Mouse (Mus musculus) urinary bladder, adult 2 months (tissue): Measurements from ENCODE around the gene Gm10282. TPM values are rescaled to one million over a fixed set of nuclear protein-coding genes. Genes with fewer than 3 reads are reported as not detected.

Experiments used
- DNase-seq: peaks from one replicate; pipeline ENCODE4 v3.0.0; 2022; ENCODE audit warnings: low spot score
- polyA plus RNA-seq: library from polyadenylated mRNA; depleted of rRNA; stranded (reverse); fragments of >200 nt; gene quantifications from 2 replicates; pipeline ENCODE4 v1.2.3, GENCODE M21; 2012; rRNA removed

The Gm10282 gene
- 6.2 and 8.5 TPM in 2 replicates for polyA plus RNA-seq

DNA sequence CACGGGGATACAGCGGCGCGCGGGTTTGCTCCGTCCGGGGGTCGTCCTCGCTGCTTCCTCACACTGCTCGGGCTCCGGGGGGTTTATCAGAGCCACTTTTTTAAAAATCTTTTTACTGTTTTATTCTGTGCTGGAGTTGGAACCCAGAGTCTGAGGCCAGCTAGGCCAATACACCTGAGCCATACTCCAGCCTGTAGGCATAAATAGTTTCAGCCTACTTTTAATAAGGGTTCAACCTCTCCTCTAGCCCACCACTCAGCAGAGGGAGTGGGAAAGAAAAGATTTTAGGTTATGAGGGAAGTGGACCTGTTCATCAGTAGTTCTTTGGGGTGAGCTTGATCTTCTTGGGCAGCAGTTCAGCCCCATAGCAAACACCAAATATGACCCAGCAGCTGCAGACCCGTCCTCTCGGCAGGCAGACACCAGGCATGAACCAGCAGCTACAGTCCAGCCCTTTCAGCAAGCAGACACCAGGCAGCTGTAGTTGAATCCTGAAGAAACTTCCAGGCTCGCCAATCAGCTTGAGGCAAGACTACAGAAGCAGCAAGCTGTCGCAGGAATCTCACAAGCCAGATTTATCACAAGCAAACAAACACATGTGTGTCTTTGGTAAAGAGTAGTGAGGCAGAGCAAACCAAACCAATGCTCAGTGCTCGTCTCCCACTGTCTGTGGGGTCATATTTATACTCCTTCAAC is at the start of gene Gm10282:
Gene Gm10282, minus strand, starts transcription at position 51 of the 696 bp plus-strand sequence.
- DNase-seq = no peak

DNA sequence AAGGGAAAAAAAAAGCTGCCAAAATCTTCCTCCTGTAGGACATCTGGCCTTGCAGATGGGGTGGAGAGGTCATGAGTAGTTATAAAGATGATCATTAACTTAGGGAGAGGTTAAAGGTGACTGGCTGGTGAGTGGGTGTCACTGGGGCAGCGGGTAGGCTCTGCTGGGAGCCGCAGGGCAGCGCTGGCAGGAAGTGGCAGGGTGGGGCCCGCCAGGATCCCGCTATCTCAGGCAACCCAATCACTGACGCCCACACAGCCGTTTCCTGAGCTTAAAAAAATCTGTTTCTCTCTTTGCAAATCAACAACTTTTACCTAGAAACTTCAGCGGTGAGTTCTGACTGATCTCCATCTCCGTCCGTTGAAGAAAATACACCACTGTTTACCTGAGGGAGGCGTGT is 49.2 kb upstream of the Gm10282 start:
- no peak for DNase-seq

DNA sequence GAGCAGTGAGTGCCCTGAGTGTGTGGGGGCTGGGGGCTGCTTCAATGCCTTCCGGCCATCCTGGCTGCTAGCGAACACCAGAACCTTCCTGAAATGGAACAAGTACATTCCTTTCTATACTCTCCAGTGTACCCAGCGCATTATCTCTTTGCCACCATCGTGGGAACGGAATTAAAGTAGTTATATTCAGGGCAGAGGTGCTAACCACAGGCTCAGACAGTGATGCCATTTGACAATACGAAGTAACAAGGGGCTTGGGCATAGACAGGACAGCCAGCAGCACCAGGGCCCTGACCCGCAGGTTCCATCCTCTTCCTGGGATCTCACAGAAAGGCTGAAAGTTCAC is 48.6 kb upstream of the Gm10282 start:
- no peak for DNase-seq

DNA sequence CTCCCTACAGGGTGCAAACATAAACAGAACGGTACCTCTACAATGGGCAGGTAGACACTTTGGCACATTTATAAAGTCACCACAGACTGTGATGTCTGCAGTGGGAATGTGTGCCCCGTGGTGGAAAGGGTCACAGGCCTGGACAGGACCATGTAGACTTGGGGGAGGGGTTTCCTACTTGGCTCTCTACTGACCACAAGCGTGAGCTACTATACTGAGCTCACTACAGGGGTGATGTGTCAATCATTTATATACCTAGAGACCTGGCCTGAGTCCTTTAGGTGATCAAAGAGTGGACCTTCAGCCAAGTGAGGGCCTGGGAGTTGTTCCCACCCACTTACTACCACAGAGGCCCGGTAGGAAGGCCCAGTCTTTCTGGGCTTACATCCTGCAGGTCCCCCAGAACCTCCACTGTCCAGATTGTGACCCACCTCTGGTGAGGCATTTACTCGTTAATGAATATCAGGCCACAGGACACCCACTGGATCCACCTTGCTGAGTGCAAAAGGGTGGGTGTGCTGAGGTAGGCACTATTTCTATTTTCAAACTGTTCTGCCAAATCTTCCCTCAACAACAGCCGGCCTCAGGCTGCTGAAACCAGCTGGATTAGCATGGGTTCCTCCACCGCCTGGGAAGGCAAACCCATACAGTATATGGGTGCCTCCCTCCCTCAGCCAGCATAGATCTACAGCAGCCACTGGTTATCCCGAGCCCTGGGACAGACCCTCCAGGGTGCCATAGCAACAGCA is 48.1 kb upstream of the Gm10282 start:
- no peak for DNase-seq

DNA sequence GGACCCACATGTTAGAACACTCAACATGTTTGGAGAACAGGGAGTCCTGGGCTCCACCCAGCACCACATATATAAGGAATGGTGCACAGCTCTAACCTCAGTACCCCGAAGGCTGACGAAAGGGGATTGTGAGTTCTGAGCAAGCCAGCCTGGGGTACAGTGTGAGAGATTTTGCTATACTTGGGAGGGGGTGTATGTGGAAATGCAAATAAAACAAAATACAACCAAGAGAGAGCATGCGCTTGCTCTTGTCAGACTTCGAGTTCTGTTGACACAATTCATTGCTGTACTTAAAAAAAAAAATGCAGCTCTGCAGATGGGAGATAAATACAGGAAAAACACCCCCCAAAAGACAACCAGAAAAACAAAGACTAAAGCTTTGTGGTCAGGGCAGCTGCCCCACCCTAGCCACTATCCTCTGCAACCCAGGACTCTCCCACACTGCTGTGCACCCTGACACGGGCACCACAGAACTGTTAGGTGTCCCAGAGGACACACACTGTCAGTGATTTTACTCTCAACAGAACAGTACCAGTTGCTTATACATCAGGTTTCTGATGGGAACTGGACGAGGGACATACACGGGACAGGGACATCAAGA is 46.4 kb upstream of the Gm10282 start:
- DNase-seq = no peak

DNA sequence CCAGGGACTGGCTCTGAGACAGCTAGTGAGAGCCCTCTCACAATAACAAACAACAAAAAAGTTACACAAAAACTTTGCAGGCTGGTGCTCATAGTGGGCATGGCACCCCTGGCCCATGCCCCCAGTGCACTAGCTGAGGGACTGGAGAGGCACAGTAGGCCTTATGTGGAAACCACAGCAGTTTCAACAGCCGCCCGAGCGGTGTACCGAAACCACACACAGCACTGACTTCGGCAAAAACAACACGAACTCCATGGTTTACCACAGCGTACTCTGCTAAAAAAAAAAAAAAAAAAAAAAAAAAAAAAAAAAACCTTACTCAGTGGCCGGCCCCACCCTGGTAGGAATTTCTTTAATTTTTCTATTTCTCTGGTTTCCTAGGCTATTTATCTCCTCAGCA is 45.7 kb upstream of the Gm10282 start:
- no peak for DNase-seq

DNA sequence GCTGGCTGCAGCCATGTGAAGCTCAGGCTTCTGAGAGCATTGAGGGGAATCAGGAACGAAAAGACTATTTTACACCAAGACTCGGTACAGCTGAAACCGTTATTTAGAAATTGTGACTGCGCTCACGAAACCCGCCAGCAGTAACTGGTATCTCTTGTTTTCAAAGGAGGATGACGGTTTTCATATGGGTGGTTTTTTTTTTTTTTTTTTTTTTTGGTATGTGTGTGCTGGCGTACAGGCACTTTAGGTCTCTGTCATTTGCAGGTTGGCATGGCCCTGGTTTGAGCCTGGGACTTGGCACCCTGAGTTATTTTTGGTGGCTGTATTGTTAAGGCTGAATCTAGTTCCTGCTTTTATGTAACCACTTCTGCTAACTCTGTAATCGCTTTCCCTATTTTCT is 44.8 kb upstream of the Gm10282 start:
- no peak for DNase-seq

DNA sequence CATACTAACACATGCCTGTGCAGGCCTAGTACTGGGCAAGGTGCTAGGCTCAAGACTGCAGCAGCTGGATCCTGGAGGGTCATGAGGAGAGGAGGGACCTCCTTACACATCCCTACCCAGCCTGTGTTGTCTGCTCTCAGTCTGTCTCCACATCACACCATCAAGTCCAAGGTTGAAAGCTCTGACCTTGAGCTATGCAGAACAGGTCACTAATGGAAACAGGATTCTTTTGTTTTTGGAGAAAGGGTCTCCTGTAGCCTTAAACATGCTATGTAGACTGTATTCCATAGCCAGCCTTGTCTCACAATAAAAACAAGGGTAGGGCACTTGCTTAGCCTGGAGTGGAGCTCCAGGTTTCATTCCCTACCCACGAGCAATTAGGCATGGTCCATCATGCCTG is 43.9 kb upstream of the Gm10282 start:
- DNase-seq = no peak

DNA sequence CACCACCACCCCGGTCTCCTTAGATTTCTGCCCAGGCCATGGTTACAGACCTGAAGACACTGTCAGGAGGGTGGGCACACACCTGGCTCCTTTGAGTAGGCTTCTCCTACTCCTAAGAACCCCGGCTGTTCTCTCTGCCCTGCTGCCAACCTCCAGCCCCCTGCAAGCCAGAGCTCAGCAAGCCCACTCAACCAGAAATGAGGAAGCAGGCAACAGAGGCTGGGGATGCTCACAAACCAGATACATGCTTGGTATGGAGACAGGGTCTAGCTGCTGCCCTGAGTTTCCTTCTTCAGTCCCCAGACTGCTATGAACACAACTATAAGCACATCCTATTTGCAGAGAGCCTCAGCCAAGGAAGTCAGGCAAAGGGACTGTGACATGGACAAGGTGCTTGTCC is 43.1 kb upstream of the Gm10282 start:
- no peak for DNase-seq

DNA sequence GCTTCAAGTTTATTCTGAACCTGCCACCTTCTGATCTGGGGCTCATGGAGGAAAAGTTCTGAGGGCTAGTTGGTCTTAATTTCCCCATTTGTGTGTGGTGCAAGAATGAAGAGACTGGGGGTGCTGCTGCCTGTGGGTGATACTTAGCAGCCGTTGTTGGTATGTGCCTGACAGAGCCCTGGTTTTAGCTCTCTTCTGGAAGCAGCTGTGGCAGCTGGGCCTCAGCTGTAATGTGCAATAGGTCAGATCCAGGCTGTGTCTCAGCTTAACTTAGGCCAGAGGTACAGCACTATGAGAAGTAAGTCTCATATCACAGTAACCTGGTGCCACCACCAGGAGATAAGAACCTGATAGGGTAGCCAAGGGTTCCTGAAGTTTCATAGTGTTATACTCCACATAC is 42.5 kb upstream of the Gm10282 start:
- DNase-seq = no peak

DNA sequence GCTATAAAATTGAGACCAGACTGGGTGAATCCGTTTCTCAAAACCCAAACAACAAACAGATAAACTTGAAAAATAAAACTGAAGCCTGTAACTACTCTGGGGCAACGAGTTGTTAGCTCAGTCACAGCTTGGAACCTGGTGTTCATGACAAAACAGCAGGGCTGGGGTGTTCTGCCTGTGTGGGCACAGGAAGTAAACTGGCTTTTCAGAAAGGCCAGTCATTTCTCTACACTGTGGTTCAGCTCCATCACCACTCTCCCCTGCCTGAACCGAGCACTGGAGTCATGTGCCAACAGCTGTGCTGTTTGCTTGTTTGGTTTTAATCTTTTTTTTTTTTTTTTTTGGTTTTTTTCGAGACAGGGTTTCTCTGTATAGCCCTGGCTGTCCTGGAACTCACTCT is 38.7 kb upstream of the Gm10282 start:
- no peak for DNase-seq

DNA sequence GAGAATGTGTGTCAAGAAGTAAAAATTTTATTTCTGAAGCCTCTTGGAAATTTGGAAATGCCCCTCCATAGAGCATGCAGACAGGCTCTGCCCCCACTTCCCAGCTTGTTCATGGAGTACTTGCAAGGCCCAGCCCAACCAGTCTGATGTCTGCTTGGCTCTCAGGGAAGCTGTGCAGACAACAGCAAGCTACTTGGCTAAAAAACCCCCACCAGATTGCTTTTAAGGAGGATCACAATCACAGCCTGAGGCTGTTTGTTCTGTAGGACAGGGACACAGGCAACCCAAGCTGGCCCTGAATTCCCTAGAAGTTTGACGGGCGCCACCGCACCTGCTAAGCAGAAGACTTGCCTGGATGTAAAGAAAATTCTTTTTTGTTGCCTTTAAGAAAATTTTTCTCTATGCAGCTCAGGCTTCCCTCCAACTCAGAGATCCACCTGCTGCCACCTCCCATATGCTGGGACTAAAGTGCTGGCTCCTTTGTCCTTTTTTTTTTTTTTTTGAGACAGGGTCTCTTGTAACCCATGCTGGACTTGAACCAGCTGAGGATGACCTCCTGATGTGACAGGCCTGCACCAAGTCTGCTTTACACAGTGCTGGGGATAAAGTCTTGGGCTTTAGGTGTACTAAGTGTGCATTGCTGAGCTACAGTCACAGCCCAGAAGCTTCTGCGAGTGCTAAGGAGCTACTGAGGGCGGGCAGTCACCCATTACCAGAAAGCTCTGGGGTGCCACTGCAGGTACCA is 37.7 kb upstream of the Gm10282 start:
- DNase-seq = no peak

DNA sequence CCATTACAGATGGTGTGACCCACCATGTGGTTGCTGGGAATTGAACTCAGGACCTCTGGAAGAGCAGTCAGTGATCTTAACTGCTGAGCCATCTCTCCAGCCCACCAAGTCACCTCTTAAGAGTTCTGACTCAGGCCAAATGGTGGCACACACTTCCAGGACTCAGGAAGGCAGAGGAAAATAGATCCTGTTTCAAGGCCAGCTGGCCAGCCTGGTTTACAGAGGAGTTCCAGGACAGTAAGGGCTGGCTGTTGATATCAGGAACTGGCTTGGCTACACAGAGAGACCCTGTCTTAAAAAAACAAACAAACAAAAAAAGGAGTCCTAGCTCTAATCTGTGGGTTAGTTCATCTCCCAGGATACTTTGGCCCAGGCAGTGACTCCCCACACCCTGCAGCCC is 32.0 kb upstream of the Gm10282 start:
- DNase-seq = no peak

DNA sequence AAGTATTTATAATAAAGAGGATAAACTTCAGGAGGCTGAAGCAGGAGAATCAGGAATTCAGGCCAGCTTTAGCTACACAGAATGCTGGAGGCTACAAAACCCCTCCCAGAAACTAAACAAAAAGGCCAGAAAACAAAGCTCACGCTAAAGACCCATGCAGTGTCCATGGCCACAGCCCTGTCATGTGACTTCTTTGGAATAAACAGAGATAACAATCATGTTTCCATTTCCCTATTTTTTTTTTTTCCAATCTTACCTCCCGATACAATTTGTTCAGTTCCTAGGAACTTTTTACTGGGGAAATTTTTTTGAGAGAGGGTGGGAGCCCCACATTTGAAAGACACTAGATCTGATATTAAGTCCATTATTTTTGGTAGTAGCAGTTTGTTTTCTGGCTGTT is 31.2 kb upstream of the Gm10282 start:
- DNase-seq = no peak

DNA sequence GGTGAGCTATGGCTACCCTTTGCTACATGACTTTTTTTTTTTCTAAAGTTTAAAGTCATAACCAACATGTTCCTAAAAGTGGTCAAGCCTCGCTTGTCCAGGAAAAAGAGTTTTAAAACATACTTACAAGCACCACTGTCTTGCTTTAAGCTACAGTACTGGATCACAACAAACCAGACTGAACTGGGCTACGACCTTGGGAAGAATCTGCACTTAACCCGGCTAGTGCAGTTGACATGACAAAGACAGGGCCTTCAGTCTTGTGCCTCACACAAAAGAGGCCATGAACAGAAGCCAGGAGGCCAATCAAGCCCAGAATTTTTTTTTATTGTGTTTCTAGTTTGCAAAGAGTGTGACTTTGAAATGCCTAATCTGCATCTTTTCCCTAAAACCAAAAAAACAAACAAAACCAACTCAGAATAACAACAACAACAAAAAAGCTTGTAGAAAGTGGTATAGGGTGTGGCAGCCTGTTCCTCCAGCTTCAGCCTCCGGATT is 29.1 kb upstream of the Gm10282 start:
- DNase-seq = no peak

DNA sequence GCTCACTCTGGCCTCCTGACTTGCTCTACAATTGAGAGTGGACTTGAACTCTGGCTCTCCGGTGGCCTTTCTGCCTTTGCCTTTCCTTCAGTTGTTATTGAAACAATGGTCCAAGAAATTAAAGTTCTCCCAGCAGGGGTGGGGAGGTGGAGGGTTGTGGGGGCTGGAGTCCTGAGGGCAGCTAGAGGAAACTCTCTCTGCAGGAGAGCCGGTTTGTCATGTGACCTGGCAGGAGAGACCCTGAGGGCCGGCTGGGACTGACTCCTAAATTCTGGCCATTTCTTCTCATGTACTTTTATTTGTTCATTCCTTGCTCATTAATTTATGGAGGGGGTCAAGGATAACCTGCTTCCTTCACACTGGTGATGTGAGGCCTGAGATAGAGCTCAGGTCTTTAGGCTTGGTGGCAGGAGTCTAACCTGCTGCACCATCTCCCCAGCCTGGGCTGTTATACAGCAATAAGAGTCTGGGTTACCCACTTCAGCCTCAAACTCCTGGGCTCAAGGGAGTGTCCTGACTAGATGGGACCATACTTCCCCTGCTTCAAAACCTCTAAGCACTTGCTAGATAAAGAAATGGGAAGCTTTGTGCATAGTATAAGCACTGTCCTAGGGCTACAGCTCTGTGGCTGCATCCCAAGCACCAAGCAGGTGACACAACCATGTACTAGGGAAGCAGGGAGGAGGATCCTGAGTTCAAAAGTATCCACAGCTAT is 28.5 kb upstream of the Gm10282 start:
- no peak for DNase-seq

DNA sequence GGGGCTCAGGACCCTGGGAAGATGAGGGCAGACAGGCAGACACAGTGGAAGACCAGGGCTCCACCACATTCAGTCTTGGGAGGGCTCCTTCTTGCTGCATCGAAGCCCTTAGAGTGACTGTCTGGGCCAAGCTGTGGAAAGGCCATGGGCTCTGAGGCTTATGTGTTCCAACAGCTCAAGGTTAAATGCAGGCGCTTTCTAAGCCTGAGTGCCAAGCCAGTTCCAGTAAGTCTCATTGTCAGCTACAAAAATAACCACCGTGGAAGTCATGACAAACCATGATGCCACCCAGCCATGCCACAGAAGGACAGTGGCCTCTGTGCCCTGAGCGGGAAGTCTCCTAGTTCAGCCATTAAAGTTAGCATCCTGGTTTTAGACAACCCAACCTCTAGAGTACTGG is 26.6 kb upstream of the Gm10282 start:
- no peak for DNase-seq

DNA sequence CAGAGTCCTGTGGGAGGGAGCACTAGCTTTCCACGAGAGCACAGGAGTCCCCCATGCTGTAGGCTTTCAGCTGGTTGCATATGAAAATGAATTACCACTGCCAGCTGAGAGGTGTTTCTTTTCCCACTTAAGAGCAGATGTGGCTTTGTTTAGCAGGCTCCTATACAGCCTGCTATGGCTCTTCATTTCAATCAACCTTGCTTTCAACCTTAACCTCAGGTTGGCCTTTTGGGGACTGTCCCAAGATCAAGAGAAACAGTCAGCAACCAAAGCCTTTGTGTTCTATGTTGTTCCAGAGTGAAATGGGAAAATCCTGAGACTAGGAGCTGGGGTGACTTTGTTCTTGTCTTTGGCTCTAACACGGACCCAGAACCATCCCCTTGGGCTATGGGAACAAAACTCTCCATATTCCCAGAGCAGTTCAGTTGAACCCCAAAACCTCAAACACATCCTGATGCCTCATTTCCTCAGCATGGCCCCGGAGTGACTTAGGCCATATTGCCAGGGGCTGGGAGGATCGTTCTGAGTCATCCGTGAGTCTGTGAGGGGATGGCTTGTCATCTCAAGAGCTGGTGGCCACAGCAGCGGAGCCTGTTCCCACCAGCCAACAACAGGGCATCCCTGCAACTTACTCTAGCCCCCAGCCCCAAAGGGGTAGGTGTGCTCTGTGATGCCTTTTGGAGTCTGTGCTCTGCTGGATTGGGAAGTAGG is 25.9 kb upstream of the Gm10282 start:
- no peak for DNase-seq

DNA sequence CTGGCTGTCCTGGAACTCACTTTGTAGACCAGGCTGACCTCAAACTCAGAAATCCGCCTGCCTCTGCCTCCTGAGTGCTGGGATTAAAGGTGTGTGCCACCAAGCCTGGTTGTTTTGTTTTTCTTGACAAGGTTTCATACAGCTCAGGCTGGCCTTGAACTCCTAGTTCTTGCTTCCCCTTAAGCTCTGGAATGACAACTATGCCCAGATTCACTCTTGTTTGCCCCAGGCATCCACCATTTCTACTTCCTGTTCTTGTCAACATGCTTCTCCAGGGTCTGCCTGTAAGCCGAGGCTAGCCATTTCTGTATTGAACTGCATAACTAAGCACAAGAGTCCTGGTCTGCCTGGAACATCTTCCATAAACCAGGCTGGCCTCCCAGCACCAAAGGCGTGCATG is 24.1 kb upstream of the Gm10282 start:
- no peak for DNase-seq

DNA sequence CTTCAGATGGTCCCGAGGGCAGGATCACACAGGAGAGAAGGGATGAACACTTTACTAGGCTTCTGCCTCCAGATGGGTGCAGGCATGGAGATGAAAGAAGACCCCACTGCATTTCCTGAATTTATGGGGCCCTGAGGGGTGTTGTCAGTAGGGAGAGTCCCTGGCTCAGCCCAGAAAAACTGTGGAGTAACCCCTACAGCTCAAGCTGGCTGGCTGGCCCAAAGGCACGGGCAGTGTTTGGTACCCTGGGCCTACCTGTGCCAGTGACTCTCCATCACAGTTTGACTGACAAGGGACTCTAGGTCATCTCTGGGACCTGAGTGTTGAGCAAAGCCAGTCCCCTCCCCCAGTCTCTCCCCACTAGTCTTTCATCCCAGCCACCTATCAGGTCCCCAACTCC is 19.6 kb upstream of the Gm10282 start:
- no peak for DNase-seq

DNA sequence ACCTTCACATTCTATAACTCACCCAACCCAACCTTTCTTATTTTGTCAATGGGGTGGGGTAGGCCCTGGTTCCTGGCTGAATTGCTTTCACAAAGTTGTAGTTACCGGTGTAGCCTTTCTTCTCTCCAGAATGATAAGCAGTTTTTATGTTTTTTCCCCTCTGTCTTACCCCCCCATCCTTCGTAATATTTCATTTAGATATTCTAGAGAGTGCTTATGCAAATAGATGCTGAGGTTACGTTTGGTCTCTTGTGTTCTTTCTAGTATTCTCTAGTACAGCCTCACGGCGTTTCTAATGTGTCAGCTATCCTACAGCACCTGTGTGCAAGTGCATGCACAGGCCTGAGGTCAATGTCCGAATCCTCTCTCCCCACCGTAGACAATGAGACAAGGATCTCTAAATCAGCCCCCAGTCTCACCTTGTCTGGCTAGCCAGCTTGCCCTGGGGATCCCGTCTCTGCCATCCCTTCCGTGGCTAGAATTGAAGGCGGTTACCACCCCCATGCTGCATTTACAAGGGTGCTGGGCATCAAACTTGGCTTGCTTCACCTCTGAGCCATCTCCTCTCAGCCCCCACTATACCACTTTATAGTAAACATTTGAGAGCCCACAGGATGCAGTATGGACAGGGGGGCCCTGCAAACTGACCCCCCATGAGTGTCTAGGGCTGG is 19.1 kb upstream of the Gm10282 start:
- DNase-seq = no peak
